Mouse (Mus musculus) adrenal gland, postnatal 25 days (tissue): ENCODE results near the gene Gm14862. TPM values are rescaled to one million over a fixed set of nuclear protein-coding genes. Genes with fewer than 3 reads are reported as not detected.
A peak's percentile ranks its signal among the peaks of the same experiment; 100 is the strongest.

Experiments
- DNase-seq: peaks from one replicate; pipeline ENCODE4 v3.0.0; 2021; ENCODE audit warnings: mixed read lengths
- total RNA-seq: library from RNA; stranded (reverse); gene quantifications from 2 replicates; pipeline ENCODE4 v1.2.3, GENCODE M21; 2021

The Gm14862 gene
- total RNA-seq, 1 experiment from 2014 or later: not detected

GRCm38 (mm10) chrX:9222412-9223221 lies 34.1 kb downstream of the Gm14862 start:
- DNase-seq: peak; percentile 5

DNA sequence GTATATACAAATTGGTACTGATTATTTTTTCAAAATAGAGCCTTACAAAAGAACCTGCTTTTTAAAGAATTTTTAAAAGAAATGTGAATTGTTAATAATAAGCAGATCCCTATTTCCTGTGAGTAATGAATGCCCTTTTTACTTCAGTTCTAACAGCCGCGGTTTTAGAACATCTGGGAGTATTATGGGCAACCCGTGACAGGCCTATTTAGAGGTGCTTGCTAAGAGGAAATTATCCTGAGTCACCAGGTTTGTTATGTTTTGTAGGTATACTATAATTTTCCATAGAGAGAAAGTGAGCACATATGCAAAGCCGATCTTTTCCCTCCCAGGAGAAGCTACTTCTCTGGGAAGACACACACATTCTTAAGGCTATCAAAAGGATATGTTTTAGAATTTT lies 35.0 kb downstream of the Gm14862 start:
- no peak for DNase-seq

GRCm38 (mm10) chrX:9221206-9221605 lies 35.5 kb downstream of the Gm14862 start:
- peak; percentile 37 for DNase-seq

- no peak for DNase-seq
These were observed 37.1 kb downstream of the Gm14862 start for GRCm38 (mm10) chrX:9219570-9219969.

- peak; percentile 1 for DNase-seq
These were observed 40.5 kb downstream of the Gm14862 start for GRCm38 (mm10) chrX:9216244-9216643.

GRCm38 (mm10) chrX:9205121-9205520 lies 51.6 kb downstream of the Gm14862 start:
- DNase-seq: no peak

DNA sequence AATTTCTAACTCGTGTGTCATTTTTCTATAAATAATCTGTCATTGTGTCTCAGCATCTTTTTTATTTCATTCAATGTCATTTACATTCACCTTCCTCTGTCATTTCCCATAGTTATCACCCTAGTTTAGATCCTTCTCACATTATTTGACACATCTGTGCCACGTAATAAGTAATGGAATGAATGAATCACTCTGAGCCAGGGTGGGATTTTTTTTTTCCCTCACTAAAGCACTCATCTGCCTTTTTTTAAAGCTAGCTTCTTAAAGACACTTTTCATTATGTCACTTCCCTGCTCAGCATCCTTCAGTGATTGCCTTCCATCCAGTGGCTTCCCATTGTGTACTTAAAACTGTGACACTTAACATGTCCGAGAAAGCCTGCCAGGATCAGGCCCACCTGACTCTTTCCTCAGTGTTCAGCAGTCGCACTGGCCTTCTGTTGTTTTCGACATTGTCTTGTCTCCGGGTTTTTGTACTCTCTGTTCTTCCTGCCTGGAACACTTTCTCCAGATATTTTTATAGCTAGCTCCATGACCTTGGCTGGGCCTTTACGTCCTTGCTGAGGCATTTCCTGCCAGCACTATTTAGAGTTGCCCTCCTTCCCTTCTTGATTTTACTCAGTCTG lies 53.8 kb downstream of the Gm14862 start:
- DNase-seq: peak; percentile 2

GRCm38 (mm10) chrX:9201954-9202353 lies 54.7 kb downstream of the Gm14862 start:
- no peak for DNase-seq

Other genes with a start within 250 kb of the Gm14862 start
- gene Fthl17e, start 223.4 kb downstream of the Gm14862 start, total RNA-seq: not detected in 2 replicates
- gene Fthl17f, start 193.9 kb downstream of the Gm14862 start, total RNA-seq: not detected in 2 replicates
- gene 4930402K13Rik, start 152.3 kb downstream of the Gm14862 start, total RNA-seq: not detected in 2 replicates
- gene Lancl3, start 57.0 kb downstream of the Gm14862 start, total RNA-seq: 1.8 and 2.2 TPM in 2 replicates
- 1.5 and 2.0 TPM in 2 replicates for gene Xk, start 15.9 kb upstream of the Gm14862 start, total RNA-seq
- gene H2al1m, start 26.9 kb upstream of the Gm14862 start, total RNA-seq: not detected in 2 replicates
- gene H2al1k, start 93.7 kb upstream of the Gm14862 start, total RNA-seq: not detected in 2 replicates
- gene Cybb, start 230.9 kb upstream of the Gm14862 start, total RNA-seq: 5.5 and 8.1 TPM in 2 replicates